Mouse (Mus musculus): ENCODE data around the gene Nsg2.
A peak's percentile ranks its signal among the peaks of the same experiment; 100 is the strongest.
"Not testable (repeated sequence)": the region's sequence is repeated elsewhere in the genome, so short reads cannot be mapped to it uniquely, and the experiment has no call there.

Gene Nsg2

GRCm38 (mm10) chr11:32000281-32000680 lies at the start of gene Nsg2:
Gene Nsg2, plus strand, starts transcription at chr11:32000463.
- DNase-seq (ENCODE audit: low read depth, low spot score), result peak; percentile 96

- DNase-seq (ENCODE audit: low read depth, low spot score), result no peak
Observed at GRCm38 (mm10) chr11:31960071-31960470, 40.2 kb upstream of the Nsg2 start.

- no peak for DNase-seq (ENCODE audit: low read depth, low spot score)
Observed at GRCm38 (mm10) chr11:31963993-31964392, 36.3 kb upstream of the Nsg2 start.

GRCm38 (mm10) chr11:31965256-31966134 lies 34.8 kb upstream of the Nsg2 start, which contains the start of gene 4930524B15Rik:
Gene 4930524B15Rik, plus strand, starts transcription at chr11:31965592.
- peak; percentile 31 for DNase-seq (ENCODE audit: low read depth, low spot score)

- no peak for DNase-seq (ENCODE audit: low read depth, low spot score)
Observed at GRCm38 (mm10) chr11:31974132-31974531, 26.1 kb upstream of the Nsg2 start.

DNA sequence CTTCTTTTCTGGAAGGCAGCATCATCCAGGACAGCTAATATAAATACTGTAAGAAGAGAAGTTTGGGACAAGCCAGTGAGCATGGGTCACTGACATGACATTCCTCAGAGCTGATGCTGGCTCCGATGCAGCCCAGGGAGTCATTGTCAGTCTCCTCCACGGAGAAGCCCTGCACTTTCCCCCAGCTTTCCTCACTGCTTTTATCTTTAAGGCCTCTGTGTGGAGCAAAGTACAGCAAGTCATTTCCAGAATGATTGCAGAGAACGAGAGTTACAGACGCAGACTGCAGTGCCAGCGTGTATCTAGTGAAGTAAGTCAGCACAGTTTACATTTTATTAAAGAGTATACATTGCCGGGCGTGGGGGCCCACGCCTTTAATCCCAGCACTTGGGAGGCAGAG lies 25.4 kb upstream of the Nsg2 start:
- no peak for DNase-seq (ENCODE audit: low read depth, low spot score)

DNA sequence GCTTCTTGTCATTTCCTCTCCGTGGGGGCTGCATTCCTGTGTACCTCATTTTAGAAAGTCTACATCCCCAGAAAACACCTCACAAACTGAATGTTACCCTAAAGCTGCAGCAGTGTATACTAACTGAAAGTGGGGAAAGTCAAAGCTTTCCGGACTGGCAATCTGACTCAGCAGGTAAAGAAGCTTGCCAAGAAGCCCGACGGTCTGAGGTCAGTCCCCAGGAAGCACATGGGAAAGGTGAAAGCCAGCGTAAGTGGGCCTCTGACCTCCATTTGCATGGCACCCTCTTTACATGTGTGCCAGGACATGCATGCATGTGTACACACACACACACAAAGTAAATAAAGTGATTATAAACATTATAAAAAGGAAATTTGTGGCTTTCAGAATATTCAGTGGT lies 24.6 kb upstream of the Nsg2 start:
- no peak for DNase-seq (ENCODE audit: low read depth, low spot score)

- no peak for DNase-seq (ENCODE audit: low read depth, low spot score)
Observed at GRCm38 (mm10) chr11:31976137-31976536, 24.1 kb upstream of the Nsg2 start.

DNA sequence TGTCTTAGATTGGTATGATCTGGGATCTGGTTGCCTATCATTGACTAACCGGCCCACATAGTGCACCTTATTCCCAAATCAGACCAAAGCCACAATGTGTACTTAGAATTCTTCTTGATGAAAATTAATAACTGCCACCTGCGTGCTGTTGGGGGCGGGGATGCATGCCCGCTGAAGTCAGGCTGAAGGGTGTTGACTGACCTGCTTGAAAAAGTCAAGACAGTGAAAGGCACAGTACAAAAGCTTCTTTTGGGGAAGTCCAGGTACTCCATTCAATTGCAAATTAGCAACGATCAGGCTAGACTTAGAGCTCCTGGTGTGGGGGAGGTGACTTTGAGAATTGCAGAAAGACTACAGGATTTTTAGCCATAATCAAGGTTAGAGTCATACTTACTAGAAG lies 20.2 kb upstream of the Nsg2 start:
- not testable (repeated sequence) for DNase-seq (ENCODE audit: low read depth, low spot score)

DNA sequence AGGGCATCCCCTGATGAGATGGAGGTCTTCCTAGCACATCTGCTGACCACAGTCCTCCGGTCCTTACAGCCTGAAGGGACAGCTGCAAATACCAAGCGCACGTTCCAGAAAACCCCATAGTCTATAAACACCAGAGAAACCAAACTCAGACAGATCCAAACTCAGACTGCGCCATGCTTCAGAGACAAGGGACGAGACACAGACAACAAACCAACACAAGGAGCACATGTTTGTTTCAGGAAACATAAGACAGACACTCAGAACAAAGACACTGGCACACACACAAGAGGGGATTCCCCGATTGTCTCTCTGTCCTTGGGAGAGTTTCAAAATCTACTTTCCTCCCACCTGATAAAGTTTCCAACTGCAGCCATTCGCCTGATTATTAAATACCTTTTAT lies 18.4 kb upstream of the Nsg2 start:
- no peak for DNase-seq (ENCODE audit: low read depth, low spot score)

DNA sequence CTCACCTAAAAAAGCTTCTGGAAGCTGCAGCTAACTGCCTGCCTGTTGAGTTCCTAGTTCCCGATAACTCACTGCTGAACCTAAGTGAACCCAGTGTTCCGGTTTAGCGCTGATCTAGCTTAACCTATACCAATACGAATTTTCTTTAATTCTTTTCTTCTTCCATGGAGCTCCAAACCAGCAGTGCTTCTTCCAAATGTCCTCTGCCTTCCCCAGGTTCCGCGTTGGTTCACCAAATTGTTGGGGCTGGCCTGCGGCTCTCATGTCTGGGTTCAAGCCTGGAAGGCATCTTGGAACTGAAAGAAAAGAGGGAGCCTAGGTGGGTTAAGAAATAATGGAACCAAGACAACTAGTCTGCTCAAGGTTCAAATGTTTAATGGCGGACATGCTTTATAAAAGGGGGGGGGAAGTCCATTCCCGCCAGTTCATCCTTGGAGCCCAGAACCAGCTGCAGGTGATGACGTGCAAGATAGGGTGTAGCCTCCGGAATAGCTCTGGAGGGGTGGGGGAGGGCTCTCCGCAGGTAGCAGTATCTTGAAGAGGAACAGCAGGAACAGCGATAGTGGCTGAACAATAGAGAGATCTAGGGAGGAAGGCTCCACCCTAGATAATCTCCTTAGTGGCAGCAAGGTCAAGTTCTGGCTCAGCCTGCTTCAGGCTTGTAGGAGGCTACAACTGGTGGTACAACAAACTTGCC lies 17.9 kb upstream of the Nsg2 start:
- not testable (repeated sequence) for DNase-seq (ENCODE audit: low read depth, low spot score)

DNA sequence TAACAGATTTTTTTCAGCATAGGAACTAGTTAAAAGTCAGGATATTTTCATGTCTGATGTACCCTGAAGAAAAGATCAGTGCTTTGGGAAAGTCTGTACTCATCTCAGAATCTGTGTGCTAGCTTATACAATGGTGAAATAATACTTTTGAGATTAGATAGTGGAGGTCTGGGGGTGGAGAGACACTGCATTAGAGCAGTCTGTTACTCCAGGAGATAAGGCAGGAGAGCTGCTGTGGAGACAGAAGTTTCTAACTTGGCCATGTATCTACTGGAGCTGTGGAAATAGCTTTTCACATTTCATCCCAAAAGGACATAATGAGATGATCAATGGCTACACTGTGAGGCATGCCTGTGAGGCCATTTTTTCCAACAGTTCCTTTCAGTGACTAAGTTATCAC lies 17.0 kb upstream of the Nsg2 start:
- no peak for DNase-seq (ENCODE audit: low read depth, low spot score)

- DNase-seq (ENCODE audit: low read depth, low spot score), result no peak
Observed at GRCm38 (mm10) chr11:31984786-31985185, 15.5 kb upstream of the Nsg2 start.

- DNase-seq (ENCODE audit: low read depth, low spot score), result no peak
Observed at GRCm38 (mm10) chr11:31992535-31992934, 7.7 kb upstream of the Nsg2 start.

DNA sequence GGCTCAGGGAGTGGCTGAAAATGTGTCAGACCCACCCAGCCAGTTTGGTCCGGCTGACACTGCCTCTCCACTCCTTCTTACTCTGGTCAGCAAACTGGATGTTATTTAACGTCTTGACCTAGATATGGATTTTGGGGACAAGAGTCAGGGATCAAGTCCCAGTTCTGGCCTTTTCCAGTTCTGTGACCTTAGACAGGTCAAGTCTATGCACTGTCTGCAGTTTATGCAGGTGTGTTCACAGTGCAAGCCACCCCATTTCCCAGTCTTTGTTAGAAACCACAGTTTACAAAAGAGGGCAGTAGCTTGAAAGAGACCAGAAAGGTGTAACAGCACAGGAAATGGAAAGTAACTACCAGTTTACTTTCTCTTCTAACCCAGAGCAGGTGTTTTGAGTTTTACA lies 547 bp upstream of the Nsg2 start:
- no peak for DNase-seq (ENCODE audit: low read depth, low spot score)

DNA sequence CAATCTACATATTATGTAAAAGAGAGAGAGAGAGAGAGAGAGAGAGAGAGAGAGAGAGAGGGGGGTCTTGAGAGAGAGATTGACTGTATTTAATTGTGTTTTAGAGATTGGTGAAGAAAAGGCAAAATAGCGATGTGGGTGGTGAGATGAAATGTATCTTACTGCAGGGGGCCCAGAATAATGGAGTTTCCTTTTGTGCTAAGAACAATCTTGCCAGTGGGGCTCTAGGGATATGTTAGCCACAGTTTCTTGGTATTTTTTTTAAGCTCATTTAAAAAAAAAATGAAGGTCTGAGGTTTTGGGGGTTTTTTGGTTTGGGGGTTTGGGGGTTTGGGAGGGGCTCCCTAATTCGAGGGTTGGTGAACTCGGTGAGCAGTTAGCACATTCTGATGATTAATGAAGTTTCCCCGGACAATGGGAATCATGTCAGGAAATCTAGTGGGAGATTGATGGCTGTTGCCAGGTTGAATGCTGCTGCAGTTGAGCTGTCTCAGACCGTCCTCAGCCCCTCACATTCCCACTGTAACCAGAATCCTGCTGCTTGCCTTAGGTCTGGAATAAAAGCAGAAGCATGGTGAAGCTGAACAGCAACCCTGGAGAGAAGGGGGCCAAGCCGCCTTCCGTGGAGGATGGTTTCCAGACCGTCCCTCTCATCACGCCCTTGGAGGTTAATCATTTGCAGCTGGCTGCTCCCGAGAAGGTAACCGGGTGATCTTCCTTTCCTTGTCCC lies 1.1 kb downstream of the Nsg2 start:
- DNase-seq (ENCODE audit: low read depth, low spot score), result peak; percentile 40

- peak; percentile 85 for DNase-seq (ENCODE audit: low read depth, low spot score)
Observed at GRCm38 (mm10) chr11:32002670-32003072, 2.4 kb downstream of the Nsg2 start.

- not testable (repeated sequence) for DNase-seq (ENCODE audit: low read depth, low spot score)
Observed at GRCm38 (mm10) chr11:32008049-32008448, 7.8 kb downstream of the Nsg2 start.

DNA sequence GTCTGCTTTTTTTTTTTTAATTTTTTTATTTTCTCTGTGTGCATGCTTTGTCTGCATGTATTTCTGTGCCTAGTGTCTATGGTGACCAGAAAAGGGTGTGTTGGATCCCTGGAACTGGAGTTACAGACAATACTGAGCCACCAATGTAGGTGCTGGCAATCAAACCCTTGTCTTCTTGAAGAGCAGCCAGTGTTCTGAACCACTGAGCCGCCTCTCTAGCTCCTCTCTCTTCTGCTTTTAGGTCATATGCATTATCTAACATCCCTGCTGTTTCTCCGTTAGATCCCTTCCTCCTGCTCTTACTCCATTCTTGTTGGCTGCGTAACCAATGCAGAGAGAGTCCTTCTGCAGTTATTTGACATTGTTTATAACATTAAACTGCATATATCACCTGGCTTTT lies 8.6 kb downstream of the Nsg2 start:
- DNase-seq (ENCODE audit: low read depth, low spot score), result peak; percentile 75

DNA sequence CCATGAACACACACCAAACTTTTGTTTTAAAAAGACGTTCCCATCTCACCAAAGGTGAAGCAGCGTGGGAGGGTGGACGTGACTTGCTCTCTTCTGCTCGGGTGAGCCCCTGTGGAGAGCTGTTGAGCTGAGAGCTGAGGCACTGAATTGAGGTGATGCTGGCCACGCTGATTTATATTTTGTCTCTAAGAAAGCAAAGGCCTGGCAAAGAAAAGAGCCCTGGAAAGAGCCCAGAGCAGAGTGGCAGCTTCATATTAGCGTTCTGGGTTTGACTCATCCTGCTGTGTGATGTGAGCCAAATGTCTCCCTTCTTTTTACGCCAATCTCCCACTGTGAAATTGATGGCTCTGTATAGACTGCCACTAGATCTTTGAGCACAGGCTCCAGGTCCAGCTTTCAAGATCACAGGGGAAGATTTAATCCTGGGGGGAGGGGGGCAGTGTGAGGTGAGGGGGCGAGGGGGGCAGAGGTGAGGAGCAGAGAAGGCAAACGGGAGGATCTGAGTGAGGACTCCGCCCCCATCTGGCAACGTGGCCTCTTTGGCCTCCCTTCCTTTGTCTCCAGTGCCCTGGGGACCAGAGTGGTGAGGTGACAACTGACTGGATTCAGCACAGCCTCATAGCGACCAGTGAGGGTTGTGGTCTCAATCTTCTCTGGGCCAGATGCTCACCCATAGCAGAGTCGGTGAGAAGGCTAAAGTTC lies 9.8 kb downstream of the Nsg2 start:
- peak; percentile 80 for DNase-seq (ENCODE audit: low read depth, low spot score)

DNA sequence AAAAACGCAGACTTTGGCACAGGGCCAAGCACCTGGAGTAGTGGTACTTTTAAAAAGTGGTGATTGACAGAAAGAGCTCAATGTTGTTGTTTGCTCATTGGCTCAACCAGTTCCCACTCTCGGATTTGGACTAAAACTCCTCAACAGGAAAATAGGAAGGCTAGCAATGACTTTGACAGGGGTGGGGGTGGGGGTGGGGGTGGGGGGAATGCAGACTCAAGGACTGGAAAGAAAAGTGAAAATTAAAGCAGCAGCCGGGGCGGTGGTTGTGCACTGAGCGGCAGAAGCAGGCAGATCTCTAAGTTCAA lies 10.4 kb downstream of the Nsg2 start:
- DNase-seq (ENCODE audit: low read depth, low spot score), result no peak

All from brain, adult 2 months (tissue).